Mouse (Mus musculus): Measurements from ENCODE around the gene Ccm2. TPM values are rescaled to one million over a fixed set of nuclear protein-coding genes. Genes with fewer than 3 reads are reported as not detected.

Ccm2 gene
- polyA plus RNA-seq, 1 experiment from 2014 or later: 99.5 TPM

DNA sequence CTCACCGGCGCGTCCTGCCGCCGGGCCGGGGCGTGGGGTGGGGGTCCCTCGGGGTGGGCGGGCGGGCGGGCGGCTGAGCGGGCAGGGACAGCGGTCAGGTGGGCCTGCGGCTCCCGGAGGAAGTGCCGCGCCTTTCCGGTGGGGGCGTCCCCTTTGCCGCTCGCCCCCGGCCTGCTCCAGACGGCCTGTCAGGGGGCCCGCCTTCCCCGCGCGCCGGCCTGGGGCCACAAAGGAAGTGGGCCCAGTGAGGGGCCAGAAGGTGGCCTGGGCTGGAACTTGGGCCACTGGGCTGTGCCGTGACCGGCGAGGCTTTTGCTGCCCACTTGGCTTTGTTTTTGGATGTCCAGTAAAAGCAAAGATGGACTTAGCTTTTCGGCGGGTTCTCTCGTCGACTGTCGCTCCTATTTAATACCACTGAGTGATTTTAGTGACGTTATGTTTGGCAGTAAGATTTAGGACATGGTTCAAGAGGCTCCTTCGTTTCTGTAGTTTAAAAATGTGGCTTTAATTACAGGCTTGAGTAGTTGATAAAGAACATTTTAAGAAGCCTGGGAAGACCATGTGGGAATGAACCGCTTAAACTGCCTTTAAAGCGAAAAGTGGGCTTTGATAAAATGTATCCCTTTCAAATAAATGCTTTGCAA lies 472 bp downstream of the Ccm2 start:
- H3K27me3 ChIP-seq (ENCODE audit: poor library complexity, severe bottlenecking): no peaks in the 10 kb centered on the region

DNA sequence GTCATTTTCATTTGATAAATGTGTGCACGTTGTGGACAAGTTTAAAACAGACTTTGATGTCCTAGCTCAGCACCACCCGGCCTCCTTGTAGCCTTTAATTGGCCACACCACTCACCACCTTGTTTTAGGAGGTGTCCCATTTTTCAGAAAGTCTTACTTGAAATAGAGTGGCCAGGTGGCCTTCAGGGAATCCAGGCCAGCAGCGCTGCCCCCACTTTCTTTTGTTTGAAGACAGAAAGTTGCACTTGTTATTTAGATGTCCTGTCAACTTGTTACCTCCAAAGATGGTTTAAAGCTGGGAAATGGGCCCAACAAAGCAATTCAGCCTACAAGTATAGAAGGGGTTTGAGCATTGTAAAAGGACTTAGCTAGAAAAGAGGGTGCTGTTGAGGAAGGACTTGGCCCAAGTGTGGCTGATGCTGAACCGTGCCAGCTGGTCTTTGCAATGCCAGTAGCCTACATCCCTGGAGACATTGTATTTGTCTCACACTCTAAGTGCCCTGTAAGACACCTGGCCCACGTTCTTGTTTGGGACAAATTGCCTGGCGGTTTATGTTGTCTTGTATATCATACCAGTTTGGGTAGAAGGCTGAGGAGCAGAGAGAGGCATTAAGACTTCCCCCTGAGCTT lies 1.1 kb downstream of the Ccm2 start:
- peaks cover 19% of the 10 kb centered on the region for H3K4me1 ChIP-seq
- H3K9me3 ChIP-seq: no peaks in the 10 kb centered on the region
- no peak for DNase-seq (ENCODE audit: extremely low spot score, low spot score)
- WGBS: 51% methylated on average over 6 of the region's 6 CpGs
- no peaks in the 10 kb centered on the region for H3K27me3 ChIP-seq (ENCODE audit: poor library complexity, severe bottlenecking)
- peak overlapping the region; percentile 99 for H3K27ac ChIP-seq
- H3K4me3 ChIP-seq: peak overlapping the region; percentile 80
- H3K36me3 ChIP-seq (replicated peaks): peaks cover 41% of the 10 kb centered on the region

More for the DNA sequence above, 472 bp downstream of the Ccm2 start:
- peak; percentile 69 for DNase-seq (ENCODE audit: extremely low spot score, low spot score)
- WGBS: under 1% methylated on average over 29 of the region's 41 CpGs
- Histone ChIP-seq H3K36me3 (replicated peaks) (peaks cover 34% of the 10 kb centered on the region), H3K27ac (peak overlapping the region; percentile 99), H3K4me1 (peaks cover 19% of the 10 kb centered on the region), H3K4me3 (peak overlapping the region; percentile 80), H3K9me3 (no peaks in the 10 kb centered on the region)

DNA sequence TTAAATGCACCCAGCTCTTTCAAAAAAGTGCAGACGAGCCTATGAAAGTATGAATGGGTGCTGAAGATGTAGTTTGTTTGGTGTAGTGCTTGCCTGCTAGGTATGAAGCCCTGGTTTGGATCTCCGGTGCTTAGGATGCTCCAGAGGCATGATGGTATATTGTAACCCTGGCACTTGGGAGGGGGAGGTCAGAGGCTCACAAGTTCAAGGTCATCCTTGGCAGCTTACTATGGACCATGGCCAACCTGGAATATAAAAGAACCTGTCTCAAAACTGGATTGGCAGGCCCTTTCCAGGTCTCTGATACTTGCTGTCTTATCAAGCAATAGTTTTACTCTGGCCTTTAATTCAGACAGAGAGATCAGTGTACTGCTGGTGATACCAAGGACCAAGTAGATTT lies 3.1 kb downstream of the Ccm2 start:
- no peak overlapping the region for H3K27ac ChIP-seq
- H3K27me3 ChIP-seq (ENCODE audit: poor library complexity, severe bottlenecking): no peaks in the 10 kb centered on the region
- DNase-seq (ENCODE audit: extremely low spot score, low spot score): no peak
- H3K4me1 ChIP-seq: peaks cover 28% of the 10 kb centered on the region
- H3K36me3 ChIP-seq (replicated peaks): peaks cover 56% of the 10 kb centered on the region
- H3K9me3 ChIP-seq: no peaks in the 10 kb centered on the region
- 96% methylated on average over 2 of the region's 2 CpGs for WGBS
- no peak overlapping the region for H3K4me3 ChIP-seq

DNA sequence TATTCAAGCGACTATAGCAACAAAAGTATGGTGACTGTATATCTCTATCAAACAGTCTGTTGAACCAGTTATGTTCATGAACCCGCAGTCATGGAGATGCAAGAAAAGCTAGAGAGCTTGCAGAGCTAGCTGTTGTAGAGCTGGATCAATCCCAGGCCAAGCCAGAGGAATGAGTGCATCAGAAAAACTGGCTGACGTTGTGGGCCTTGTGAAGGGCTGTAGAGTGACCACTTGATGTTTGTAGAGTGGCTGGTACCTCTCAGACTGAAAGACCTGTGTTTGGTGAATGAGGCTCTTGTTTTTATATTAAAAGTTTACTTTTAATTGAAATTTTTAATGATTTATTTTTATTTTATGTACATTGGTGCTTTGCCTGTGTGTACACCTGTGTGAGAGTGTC lies 3.5 kb downstream of the Ccm2 start:
- Histone ChIP-seq H3K4me3 (no peak overlapping the region), H3K4me1 (peaks cover 32% of the 10 kb centered on the region), H3K27me3 (ENCODE audit: poor library complexity, severe bottlenecking) (no peaks in the 10 kb centered on the region), H3K36me3 (replicated peaks) (peaks cover 56% of the 10 kb centered on the region), H3K27ac (no peak overlapping the region), H3K9me3 (no peaks in the 10 kb centered on the region)
- 89% methylated on average over 3 of the region's 3 CpGs for WGBS
- no peak for DNase-seq (ENCODE audit: extremely low spot score, low spot score)

DNA sequence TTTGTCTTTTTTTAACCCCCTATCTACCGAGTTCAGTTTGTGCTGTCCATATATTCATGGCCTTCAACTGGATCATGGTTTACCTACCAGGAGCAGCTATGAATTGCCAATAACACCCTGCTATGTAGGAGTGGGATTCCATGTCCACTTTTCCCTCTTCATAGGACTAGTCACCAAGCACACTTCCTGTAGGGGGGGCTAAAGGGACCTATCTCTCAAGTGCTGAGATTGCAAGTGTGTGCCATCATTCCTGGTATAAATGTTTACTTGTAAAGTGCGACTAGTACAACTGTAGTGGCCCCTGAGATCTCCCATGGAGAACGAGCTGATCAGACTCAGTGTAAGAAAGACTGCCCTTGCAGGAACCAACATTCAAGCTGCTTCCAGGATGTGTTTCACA lies 11.5 kb downstream of the Ccm2 start:
- DNase-seq (ENCODE audit: extremely low spot score, low spot score): no peak
- no peaks in the 10 kb centered on the region for H3K9me3 ChIP-seq
- H3K4me1 ChIP-seq: peaks cover 20% of the 10 kb centered on the region
- no peaks in the 10 kb centered on the region; the same call in 1 of the 2 replicates for H3K27me3 ChIP-seq (ENCODE audit: poor library complexity, severe bottlenecking)
- H3K27ac ChIP-seq: no peak overlapping the region
- no peak overlapping the region for H3K4me3 ChIP-seq
- H3K36me3 ChIP-seq (replicated peaks): peaks cover 65% of the 10 kb centered on the region
- WGBS: 89% methylated on average over 3 of the region's 3 CpGs

DNA sequence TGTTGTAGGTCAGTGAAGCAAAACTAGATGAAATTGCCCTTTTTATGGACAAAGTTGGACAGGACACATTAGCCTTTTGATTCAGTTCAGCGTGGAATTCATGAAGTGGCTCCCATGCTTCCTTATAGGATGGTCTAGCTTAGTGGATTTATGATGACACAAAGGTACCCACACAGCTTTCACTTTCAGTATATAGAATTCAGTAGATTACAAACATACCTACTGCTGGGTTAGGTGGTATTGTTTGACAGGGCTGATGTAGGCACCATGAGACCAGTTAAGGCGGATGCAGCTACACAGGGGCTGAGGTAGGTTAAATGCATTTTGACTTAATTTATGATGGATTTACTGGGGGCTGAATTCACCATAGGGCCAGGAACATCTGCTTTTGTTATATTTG lies 13.3 kb downstream of the Ccm2 start:
- H3K27ac ChIP-seq: no peak overlapping the region
- H3K27me3 ChIP-seq (ENCODE audit: poor library complexity, severe bottlenecking): no peaks in the 10 kb centered on the region; the same call in 1 of the 2 replicates
- H3K9me3 ChIP-seq: no peaks in the 10 kb centered on the region
- H3K4me1 ChIP-seq: peaks cover 9% of the 10 kb centered on the region
- DNase-seq (ENCODE audit: extremely low spot score, low spot score): no peak
- H3K4me3 ChIP-seq: no peak overlapping the region
- peaks cover 68% of the 10 kb centered on the region for H3K36me3 ChIP-seq (replicated peaks)
- 92% methylated on average over 2 of the region's 2 CpGs for WGBS

DNA sequence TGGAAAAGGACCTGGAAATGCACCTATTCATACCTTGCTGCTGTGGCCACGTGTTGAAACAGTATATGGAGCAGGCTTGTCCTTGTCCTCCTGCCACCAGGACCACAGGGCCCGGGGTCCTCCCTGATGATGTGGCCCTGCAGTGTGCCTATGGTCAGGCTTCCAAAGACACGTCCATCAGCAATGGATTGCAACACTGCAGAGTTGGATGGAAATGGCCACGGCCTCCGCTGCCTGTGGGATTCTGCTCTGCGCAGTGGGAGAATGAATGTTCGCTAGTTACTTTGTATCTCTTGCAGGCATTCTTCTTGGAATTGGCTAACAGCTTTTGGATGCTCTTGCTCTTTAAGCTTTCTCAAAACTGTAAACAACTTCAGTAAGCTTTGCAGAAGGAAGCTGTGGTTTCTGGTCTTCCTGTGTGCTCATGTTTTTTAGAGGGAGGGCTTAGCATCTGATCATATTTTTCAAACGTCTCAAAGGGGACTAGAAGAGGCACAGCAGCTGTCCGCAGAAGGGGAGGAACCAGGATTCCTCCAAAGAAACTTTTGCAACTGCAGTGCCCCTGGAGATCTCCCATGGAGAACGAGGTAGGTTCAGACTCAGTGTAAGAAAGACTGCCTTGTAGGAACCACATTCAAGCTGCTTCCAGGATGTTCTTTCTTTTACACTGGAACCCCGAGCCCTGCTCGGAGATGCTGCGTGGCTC lies 14.1 kb downstream of the Ccm2 start:
- DNase-seq (ENCODE audit: extremely low spot score, low spot score): no peak
- H3K27ac ChIP-seq: no peak overlapping the region
- peaks cover under 1% of the 10 kb centered on the region; the same call in 1 of the 2 replicates for H3K4me1 ChIP-seq
- H3K4me3 ChIP-seq: no peak overlapping the region
- H3K36me3 ChIP-seq (replicated peaks): peaks cover 67% of the 10 kb centered on the region
- H3K27me3 ChIP-seq (ENCODE audit: poor library complexity, severe bottlenecking): no peaks in the 10 kb centered on the region; the same call in 1 of the 2 replicates
- H3K9me3 ChIP-seq: no peaks in the 10 kb centered on the region
- WGBS: 89% methylated on average over 13 of the region's 13 CpGs

DNA sequence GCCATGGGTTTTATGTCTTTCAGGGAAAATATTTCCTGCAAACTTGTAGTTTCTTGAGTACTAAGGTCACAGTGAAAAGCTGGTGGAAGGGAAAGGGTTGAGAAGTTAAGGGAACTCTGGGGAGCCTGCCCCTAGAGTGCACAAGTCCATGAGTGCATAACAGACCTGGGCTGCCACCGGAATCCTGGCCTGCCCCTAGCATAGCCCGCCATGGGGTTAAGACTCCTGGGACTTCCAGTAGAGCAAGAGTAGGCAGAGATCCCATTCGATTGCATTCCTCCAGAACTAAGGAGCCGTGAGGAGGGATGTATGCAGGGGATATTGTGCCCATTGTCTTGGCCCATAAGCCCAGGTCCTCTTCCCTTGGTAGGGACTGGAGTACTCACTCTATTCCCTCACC lies 14.8 kb downstream of the Ccm2 start:
- H3K27me3 ChIP-seq (ENCODE audit: poor library complexity, severe bottlenecking): no peaks in the 10 kb centered on the region; the same call in 1 of the 2 replicates
- no peaks in the 10 kb centered on the region for H3K4me1 ChIP-seq
- no peaks in the 10 kb centered on the region for H3K9me3 ChIP-seq
- 95% methylated on average over 4 of the region's 4 CpGs for WGBS
- H3K4me3 ChIP-seq: no peak overlapping the region
- peaks cover 60% of the 10 kb centered on the region for H3K36me3 ChIP-seq (replicated peaks)
- DNase-seq (ENCODE audit: extremely low spot score, low spot score): no peak
- no peak overlapping the region for H3K27ac ChIP-seq

DNA sequence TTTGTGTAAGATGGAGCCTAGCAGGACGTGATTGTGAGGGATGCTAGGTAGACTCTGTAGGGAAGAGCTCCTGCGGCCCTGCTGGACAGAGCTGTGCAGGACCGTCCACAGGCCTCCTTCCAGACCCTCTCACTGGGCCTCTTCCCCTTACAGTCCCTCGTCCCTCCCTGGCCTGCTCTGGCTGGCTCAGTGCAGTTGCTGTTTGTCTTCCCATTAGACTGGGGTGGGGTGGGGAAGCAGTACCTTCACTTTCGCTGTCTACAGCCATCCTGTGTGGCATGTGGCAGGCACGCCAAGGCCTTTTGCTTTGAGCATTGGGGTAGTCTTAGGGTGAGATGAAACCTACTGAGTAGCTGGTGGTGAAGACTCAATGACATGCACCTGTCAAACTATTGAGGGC lies 15.7 kb downstream of the Ccm2 start:
- H3K27me3 ChIP-seq (ENCODE audit: poor library complexity, severe bottlenecking): no peaks in the 10 kb centered on the region
- no peak overlapping the region for H3K27ac ChIP-seq
- no peaks in the 10 kb centered on the region for H3K4me1 ChIP-seq
- 90% methylated on average over 6 of the region's 6 CpGs for whole genome bisulfite sequencing
- peaks cover 56% of the 10 kb centered on the region for H3K36me3 ChIP-seq (replicated peaks)
- no peak for DNase-seq (ENCODE audit: extremely low spot score, low spot score)
- H3K4me3 ChIP-seq: no peak overlapping the region
- H3K9me3 ChIP-seq: no peaks in the 10 kb centered on the region

DNA sequence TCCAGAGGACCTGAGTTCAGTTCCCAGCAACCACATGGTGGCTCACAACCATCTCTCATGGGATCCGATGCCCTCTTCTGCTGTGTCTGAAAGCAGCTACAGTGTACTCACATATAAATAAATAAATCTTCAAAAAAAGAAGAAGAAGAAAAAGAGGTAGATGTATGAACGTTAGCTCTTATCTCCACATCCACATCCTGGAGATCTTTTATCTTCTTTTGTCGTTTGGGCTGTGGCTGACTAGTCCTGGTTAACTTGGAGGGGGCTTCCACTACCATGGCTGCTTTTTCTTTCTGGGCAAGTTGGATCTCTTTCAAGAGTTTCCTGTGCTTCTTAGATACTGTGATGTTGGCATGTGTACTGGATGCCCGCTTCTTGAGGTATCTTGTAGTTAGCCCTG lies 16.5 kb downstream of the Ccm2 start:
- H3K27ac ChIP-seq: no peak overlapping the region
- peaks cover 55% of the 10 kb centered on the region for H3K36me3 ChIP-seq (replicated peaks)
- no peaks in the 10 kb centered on the region for H3K27me3 ChIP-seq (ENCODE audit: poor library complexity, severe bottlenecking)
- no peak for DNase-seq (ENCODE audit: extremely low spot score, low spot score)
- no peak overlapping the region for H3K4me3 ChIP-seq
- no peaks in the 10 kb centered on the region for H3K4me1 ChIP-seq
- 89% methylated on average over 4 of the region's 4 CpGs for WGBS
- no peaks in the 10 kb centered on the region for H3K9me3 ChIP-seq

DNA sequence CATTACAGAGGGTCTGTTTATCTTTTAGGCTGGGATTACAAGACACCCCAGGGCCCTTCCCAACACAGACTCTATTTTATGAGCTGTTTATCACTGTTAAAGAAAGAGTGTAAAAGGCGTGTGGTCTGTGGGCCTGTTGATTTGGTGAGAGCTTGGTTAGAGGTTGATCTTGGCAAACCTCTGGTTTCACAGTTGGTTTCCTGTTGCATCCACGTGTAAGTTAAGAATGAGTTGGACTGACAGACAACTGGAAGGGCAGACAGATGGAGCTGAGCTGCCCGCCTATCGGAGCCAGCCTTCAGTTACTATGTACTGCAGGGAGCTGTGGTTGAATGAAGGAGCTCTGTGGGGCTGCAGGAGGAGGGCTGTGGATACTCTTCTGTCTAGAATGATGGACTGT lies 19.8 kb downstream of the Ccm2 start:
- H3K4me3 ChIP-seq: no peak overlapping the region

DNA sequence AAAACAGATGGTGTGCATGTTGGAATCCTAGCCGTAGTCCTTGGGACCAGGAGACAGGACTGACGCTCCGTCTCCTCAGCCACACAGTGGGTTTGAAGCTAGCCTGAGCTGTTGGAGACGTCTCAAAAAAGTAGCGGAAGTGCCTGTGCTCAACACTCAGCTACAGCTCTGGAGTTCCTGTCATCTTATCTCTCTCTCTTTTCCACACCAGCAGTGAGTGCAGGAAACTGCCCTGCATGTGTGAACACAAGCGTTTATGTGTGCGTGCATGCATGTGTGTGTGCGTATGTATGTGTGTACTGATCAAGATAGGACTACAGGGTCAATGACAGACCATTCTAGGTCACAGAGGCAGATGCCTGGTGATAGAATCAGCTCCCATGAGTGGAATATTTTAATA lies 21.3 kb downstream of the Ccm2 start:
- H3K9me3 ChIP-seq: no peaks in the 10 kb centered on the region
- WGBS: 94% methylated on average over 8 of the region's 8 CpGs
- no peak overlapping the region for H3K4me3 ChIP-seq
- no peaks in the 10 kb centered on the region for H3K27me3 ChIP-seq (ENCODE audit: poor library complexity, severe bottlenecking)
- DNase-seq (ENCODE audit: extremely low spot score, low spot score): no peak
- H3K36me3 ChIP-seq (replicated peaks): peaks cover 65% of the 10 kb centered on the region
- peaks cover 3% of the 10 kb centered on the region; the same call in 1 of the 2 replicates for H3K4me1 ChIP-seq
- no peak overlapping the region for H3K27ac ChIP-seq

More for the DNA sequence above, 19.8 kb downstream of the Ccm2 start:
- H3K4me1 ChIP-seq: peaks cover 3% of the 10 kb centered on the region; the same call in 1 of the 2 replicates
- peaks cover 64% of the 10 kb centered on the region for H3K36me3 ChIP-seq (replicated peaks)
- no peaks in the 10 kb centered on the region for H3K9me3 ChIP-seq
- DNase-seq (ENCODE audit: extremely low spot score, low spot score): no peak
- 92% methylated on average over 4 of the region's 4 CpGs for WGBS
- H3K27me3 ChIP-seq (ENCODE audit: poor library complexity, severe bottlenecking): no peaks in the 10 kb centered on the region
- no peak overlapping the region for H3K27ac ChIP-seq
